Mouse (Mus musculus): ENCODE results near the gene Olfr465-ps1. TPM values are rescaled to one million over a fixed set of nuclear protein-coding genes. Genes with fewer than 3 reads are reported as not detected.

Olfr465-ps1 gene
- polyA plus RNA-seq, 1 experiment from 2014 or later = 0.34 TPM

DNA sequence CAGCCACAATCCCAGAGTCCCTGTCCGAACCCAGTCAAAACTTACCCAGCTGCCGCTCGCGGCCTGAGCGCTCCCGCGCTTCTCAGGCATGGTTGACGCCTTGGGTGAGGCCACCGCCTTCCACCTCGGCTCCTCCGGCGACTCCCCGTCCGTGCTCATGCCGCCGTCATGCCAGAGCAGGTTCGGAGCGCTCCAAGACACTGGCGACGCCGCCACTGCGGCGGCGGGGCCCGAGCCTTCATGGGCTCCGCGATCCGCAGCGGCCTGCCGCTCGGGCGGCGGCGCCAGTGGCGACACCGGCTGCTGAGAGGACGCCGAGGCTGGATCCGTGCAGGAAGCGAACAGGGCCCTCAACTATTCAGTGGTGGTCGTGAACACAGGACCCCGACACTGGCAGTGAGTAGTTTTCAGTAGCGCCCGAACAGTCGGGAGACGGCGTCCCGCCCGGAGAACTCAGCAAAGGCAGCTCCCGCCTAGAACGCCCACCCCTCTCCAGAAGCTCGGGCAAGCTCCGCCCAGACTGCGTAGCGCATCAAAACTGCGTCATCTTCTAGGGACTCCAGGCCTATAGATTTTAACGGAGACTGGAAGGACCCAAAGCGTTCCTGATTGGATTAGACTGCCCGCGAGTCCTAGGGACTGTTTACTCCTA is 25.3 kb upstream of the Olfr465-ps1 start, which contains the start of gene Mfsd14b:
Mfsd14b (minus strand) TSS at position 517 of the 652 bp plus-strand sequence.
- peak; percentile 99 for ATAC-seq
- no peaks in the 10 kb centered on the region for H3K36me3 ChIP-seq (ENCODE audit: control insufficient read depth, insufficient read depth)
- H3K27me3 ChIP-seq (replicated peaks; ENCODE audit: control insufficient read depth, insufficient read depth, low read length) = no peaks in the 10 kb centered on the region
- H3K4me2 ChIP-seq (replicated peaks; ENCODE audit: low read depth) = peak within 1 kb of the TSS; percentile 66
- no peaks in the 10 kb centered on the region for H3K9me3 ChIP-seq (ENCODE audit: control insufficient read depth)
- H3K4me3 ChIP-seq (ENCODE audit: low read depth, low read length) = peak within 1 kb of the TSS; percentile 77
- H3K4me1 ChIP-seq (replicated peaks; ENCODE audit: control insufficient read depth, insufficient read depth, low read length) = no peaks in the 10 kb centered on the region
- H3K27ac ChIP-seq (ENCODE audit: low read depth, low read length) = peak within 1 kb of the TSS; percentile 91
- no peak for TF ChIP-seq CTCF (IDR thresholded peaks at IDR 0.05; ENCODE audit: low read depth)
- WGBS = under 1% methylated on average over 60 of the region's 60 CpGs
- peak within 1 kb of the TSS; percentile 82 for H3K9ac ChIP-seq (ENCODE audit: low read depth, low read length)

DNA sequence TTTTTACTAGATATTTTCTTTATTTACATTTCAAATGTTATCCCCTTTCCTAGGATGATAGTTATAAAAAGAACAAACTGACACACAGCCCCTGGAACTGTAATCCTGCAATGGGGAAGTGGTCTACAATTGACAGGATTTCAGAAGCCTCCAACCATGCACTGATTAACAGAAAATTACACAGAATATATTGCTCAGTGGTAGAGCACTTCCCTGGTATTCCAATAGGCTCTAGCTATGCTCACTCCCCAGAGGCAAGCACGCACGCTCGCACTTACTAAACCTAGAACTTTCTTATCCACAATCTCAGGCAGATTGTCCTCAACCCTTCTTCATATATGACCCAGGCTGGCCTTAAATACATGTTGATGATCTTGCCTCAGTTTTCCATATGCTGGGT is 24.6 kb upstream of the Olfr465-ps1 start:
- no peak for TF ChIP-seq CTCF (IDR thresholded peaks at IDR 0.05; ENCODE audit: low read depth)

DNA sequence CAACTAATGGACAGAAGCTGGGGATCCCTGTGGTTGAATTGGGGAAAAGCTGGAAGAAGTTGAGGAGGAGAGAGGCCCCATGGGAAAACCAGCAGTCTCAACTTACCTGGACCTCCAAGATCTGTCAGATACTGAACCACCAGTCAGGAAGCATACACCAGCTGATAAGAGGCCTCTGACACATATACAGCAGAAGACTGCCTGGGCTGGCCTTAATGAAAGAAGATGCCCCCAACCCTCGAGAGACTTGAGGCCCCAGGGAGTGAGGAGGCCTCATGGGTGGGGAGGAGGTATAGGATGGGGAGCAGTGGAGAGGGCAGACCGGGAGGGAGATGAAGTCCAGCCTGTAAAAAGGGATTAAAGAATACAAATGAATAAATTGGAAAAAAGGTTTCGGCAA is 16.9 kb upstream of the Olfr465-ps1 start:
- Histone ChIP-seq H3K27me3 (replicated peaks; ENCODE audit: control insufficient read depth, insufficient read depth, low read length) (no peaks in the 10 kb centered on the region), H3K36me3 (ENCODE audit: control insufficient read depth, insufficient read depth) (no peaks in the 10 kb centered on the region), H3K4me1 (replicated peaks; ENCODE audit: control insufficient read depth, insufficient read depth, low read length) (no peaks in the 10 kb centered on the region), H3K4me3 (ENCODE audit: low read depth, low read length) (no peak overlapping the region), H3K4me2 (replicated peaks; ENCODE audit: low read depth) (no peak overlapping the region), H3K27ac (ENCODE audit: low read depth, low read length) (no peak overlapping the region), H3K9ac (ENCODE audit: low read depth, low read length) (no peak overlapping the region), H3K9me3 (ENCODE audit: control insufficient read depth) (no peaks in the 10 kb centered on the region)
- no peak for TF ChIP-seq CTCF (IDR thresholded peaks at IDR 0.05; ENCODE audit: low read depth)
- WGBS = 56% methylated on average over 3 of the region's 3 CpGs
- no peak for ATAC-seq

More for the DNA sequence above, 24.6 kb upstream of the Olfr465-ps1 start:
- H3K4me3 ChIP-seq (ENCODE audit: low read depth, low read length) = peak overlapping the region; percentile 77
- H3K4me1 ChIP-seq (replicated peaks; ENCODE audit: control insufficient read depth, insufficient read depth, low read length) = no peaks in the 10 kb centered on the region
- 62% methylated on average over 3 of the region's 3 CpGs for WGBS
- H3K4me2 ChIP-seq (replicated peaks; ENCODE audit: low read depth) = peak overlapping the region; percentile 66
- H3K27me3 ChIP-seq (replicated peaks; ENCODE audit: control insufficient read depth, insufficient read depth, low read length) = no peaks in the 10 kb centered on the region
- H3K9me3 ChIP-seq (ENCODE audit: control insufficient read depth) = no peaks in the 10 kb centered on the region
- no peaks in the 10 kb centered on the region for H3K36me3 ChIP-seq (ENCODE audit: control insufficient read depth, insufficient read depth)
- ATAC-seq = 0 out of 2 replicates have a peak, but pooled peaks have one; percentile 40
- H3K27ac ChIP-seq (ENCODE audit: low read depth, low read length) = peak overlapping the region; percentile 91
- H3K9ac ChIP-seq (ENCODE audit: low read depth, low read length) = peak overlapping the region; percentile 82

DNA sequence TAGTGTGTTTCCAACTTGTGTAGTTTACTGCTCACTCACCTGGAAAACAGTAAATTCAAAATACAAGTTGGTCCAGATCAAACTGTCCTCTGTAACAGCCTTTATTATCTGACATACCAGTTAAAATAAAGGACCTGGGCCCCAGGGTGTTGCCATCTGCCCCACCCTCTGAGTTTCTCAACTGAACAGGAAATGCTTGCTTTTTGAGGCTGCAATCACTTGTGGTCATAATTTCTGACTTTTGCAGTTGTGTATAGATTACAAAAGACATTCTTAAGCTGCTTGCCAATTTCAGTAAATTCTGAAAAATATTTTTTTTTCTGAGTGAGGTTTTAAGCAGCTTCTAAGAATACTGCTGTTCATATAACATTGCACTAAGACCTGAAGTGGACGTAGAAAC is 15.8 kb upstream of the Olfr465-ps1 start:
- Histone ChIP-seq H3K27ac (ENCODE audit: low read depth, low read length) (no peak overlapping the region), H3K4me2 (replicated peaks; ENCODE audit: low read depth) (no peak overlapping the region), H3K9me3 (ENCODE audit: control insufficient read depth) (no peaks in the 10 kb centered on the region), H3K4me1 (replicated peaks; ENCODE audit: control insufficient read depth, insufficient read depth, low read length) (no peaks in the 10 kb centered on the region), H3K36me3 (ENCODE audit: control insufficient read depth, insufficient read depth) (no peaks in the 10 kb centered on the region), H3K27me3 (replicated peaks; ENCODE audit: control insufficient read depth, insufficient read depth, low read length) (no peaks in the 10 kb centered on the region), H3K4me3 (ENCODE audit: low read depth, low read length) (no peak overlapping the region), H3K9ac (ENCODE audit: low read depth, low read length) (no peak overlapping the region)
- TF ChIP-seq CTCF (IDR thresholded peaks at IDR 0.05; ENCODE audit: low read depth) = no peak
- WGBS = 83% methylated on average over 1 of the region's 1 CpGs
- ATAC-seq = no peak

DNA sequence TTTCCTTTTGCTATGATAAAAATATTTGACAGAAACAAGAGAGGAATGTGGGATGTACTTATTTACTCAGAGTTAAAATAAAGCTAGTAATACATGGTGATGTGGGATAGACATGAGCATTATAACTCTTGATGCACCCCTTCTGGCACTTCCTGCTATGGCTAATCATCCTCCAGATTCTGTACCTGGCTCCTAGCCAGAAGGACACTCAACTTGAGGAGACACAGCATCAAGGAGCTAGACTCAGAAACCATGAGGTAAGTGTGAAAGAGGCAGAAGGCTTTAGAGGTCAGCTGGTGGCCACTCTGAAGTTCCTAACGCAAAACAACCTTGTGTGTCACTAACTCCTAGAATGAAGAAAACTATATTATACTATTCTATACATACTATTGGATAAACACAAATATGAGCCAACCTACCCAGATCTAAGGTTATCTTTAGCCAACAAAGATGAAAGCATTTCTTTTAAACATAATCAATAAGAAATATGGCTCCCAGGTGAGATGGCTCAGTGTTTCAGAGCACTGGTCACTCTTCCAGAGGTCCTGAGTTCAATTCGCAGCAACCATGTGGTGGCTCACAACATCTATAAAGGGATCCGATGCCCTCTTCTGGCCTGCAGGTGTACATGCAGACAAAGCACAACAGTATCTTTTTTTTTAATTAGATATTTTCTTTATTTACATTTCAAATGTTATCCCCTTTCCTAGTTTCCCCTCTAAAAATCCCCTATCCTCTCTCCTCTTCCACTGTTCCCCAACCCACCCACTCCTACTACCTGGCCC is 10.6 kb upstream of the Olfr465-ps1 start:
- Histone ChIP-seq H3K27me3 (replicated peaks; ENCODE audit: control insufficient read depth, insufficient read depth, low read length) (no peaks in the 10 kb centered on the region), H3K27ac (ENCODE audit: low read depth, low read length) (no peak overlapping the region), H3K4me2 (replicated peaks; ENCODE audit: low read depth) (no peak overlapping the region), H3K4me1 (replicated peaks; ENCODE audit: control insufficient read depth, insufficient read depth, low read length) (no peaks in the 10 kb centered on the region), H3K36me3 (ENCODE audit: control insufficient read depth, insufficient read depth) (no peaks in the 10 kb centered on the region), H3K9me3 (ENCODE audit: control insufficient read depth) (no peaks in the 10 kb centered on the region), H3K9ac (ENCODE audit: low read depth, low read length) (no peak overlapping the region), H3K4me3 (ENCODE audit: low read depth, low read length) (no peak overlapping the region)
- no peak for ATAC-seq
- peak; percentile 48 for TF ChIP-seq CTCF (IDR thresholded peaks at IDR 0.05; ENCODE audit: low read depth)
- 62% methylated on average over 3 of the region's 3 CpGs for WGBS

DNA sequence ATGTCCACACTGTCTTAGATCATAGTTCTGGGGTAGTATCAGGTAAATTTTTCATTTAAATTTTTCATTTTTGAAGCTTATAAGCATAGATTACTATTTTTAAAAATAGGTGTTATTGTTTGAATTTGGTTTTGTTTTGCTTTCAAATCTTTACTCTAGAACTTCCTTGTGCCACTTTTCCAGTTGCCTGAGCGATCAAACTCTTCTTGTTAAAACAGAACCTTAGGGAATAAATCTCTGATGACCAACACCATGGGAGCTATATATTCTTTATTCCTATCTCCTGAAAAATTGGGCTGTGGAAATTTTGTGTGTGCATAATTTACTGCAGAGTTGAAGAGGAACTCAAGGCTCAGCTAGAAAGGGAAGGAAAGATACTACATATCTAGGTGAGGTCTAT is 12.1 kb downstream of the Olfr465-ps1 start, which contains the start of gene Olfr466:
Olfr466 (plus strand) TSS at position 301 of the 400 bp plus-strand sequence.
- no peaks in the 10 kb centered on the region for H3K27me3 ChIP-seq (replicated peaks; ENCODE audit: control insufficient read depth, insufficient read depth, low read length)
- H3K4me3 ChIP-seq (ENCODE audit: low read depth, low read length) = no peak within 1 kb of the TSS
- no peaks in the 10 kb centered on the region for H3K9me3 ChIP-seq (ENCODE audit: control insufficient read depth)
- no peaks in the 10 kb centered on the region for H3K4me1 ChIP-seq (replicated peaks; ENCODE audit: control insufficient read depth, insufficient read depth, low read length)
- 58% methylated on average over 1 of the region's 1 CpGs for WGBS
- no peak within 1 kb of the TSS for H3K27ac ChIP-seq (ENCODE audit: low read depth, low read length)
- no peak within 1 kb of the TSS for H3K9ac ChIP-seq (ENCODE audit: low read depth, low read length)
- no peak for ATAC-seq
- no peaks in the 10 kb centered on the region for H3K36me3 ChIP-seq (ENCODE audit: control insufficient read depth, insufficient read depth)
- TF ChIP-seq CTCF (IDR thresholded peaks at IDR 0.05; ENCODE audit: low read depth) = no peak
- H3K4me2 ChIP-seq (replicated peaks; ENCODE audit: low read depth) = no peak within 1 kb of the TSS

Measured in intestine, postnatal 0 days (tissue).